Mouse (Mus musculus): ENCODE data around the gene Morc4.

DNA sequence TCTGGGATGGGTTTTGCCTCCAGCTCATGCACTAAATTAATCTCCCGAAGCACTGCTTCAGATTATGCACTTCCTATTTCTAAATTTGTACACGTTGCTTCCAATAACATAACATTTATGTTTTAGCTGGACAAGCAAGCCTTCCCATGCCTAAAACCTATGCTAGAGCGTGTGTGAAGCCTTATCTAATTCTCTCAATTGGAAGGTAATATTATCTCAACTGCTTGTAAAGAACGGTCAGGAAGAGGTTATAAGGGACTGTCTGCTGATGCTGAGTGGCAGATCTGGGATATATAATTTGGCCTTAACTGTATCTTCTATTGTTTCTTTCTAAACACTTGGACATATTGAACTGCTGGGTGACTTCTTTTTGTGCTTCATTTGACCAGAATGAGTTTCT, 44.6 kb downstream of the Morc4 start:
- no peak for TF ChIP-seq EP300 (IDR thresholded peaks at IDR 0.05; ENCODE audit: insufficient read depth, low read depth, low read length)
- TF ChIP-seq CTCF (IDR thresholded peaks at IDR 0.05; ENCODE audit: low read depth, low read length) = no peak
- TF ChIP-seq POLR2A (IDR thresholded peaks at IDR 0.05; ENCODE audit: insufficient read depth, low read length) = no peak
